Mouse (Mus musculus) 3T3-L1 (cell line): ENCODE results near the gene Usp9x.

Experiments
- DNase-seq: peaks from one replicate; pipeline ENCODE4 v3.0.0-alpha.2; 2015; ENCODE audit warnings: low read depth, low spot score

Gene Usp9x

DNA sequence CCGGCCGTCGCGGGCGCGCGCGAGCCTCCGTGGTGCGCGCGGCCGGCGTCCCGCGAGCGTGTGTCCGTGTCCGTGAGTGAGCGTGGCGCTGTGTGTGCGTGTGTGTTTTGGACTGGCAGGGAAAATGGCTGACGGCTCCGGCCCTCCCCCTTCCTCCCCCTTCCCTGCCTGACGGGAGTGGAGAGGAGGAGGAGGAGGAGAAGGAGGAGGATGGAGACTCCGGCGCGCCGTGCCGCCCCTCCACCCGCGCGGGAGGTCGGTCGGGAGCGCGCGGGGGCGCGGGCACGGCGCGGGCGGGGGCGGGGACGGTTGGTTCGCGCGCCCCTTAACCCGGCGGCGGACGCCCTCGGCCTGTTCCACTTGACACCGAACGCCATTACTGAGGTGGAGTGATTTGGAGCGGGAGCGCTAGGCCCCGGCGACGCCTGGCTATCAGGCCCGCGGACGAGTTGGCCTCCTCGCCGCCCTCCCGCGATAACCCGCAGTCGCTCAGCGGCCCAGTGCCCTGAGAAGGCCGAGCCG, 1.2 kb downstream of the Usp9x start:
- DNase-seq: peak; percentile 55

DNA sequence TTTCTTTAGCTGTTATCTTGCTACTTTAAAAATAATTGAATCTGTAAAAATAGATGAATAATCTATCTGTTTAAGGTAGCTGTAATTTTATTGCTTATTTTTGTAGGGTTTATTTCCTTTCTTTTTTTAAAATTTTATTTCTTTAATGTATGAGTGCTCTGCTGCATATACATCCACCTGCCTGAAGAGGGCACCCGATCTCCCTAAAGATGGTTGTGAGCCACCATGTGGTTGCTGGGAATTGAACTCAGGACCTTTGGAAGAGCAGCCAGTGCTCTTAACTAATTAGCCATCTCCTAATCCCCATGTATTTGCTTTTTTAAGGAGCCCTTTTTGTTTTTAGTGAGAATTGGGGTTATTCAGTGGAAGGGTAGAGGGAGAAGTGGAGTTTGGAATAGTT, 14.3 kb downstream of the Usp9x start:
- no peak for DNase-seq

- no peak for DNase-seq
These were observed 25.7 kb downstream of the Usp9x start for GRCm38 (mm10) chrX:13096985-13097384.

- no peak for DNase-seq
These were observed 135.2 kb downstream of the Usp9x start for GRCm38 (mm10) chrX:13206514-13206913.

- peak; percentile 97 for DNase-seq
These were observed 136.4 kb downstream of the Usp9x start for GRCm38 (mm10) chrX:13207512-13208341.

DNA sequence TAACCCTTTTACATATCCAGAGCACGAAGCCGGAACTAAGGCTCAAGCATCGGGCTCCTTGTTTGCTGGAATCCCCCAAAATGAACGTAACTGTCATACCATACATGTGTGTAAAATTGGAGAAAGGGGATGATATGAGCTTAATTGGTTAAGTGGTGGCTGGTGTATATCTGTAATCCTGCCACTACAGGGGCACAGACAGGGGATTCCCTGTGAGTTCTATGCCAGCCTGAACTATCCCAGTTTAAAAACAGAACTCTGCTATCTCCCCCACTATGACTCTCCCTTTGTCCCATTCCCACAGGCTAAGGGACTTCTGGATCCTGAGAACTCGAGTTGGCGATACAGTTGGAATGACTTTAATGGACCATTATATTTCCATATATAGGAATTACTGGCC, 137.1 kb downstream of the Usp9x start:
- DNase-seq: peak; percentile 17

- peak; percentile 65 for DNase-seq
These were observed 143.0 kb downstream of the Usp9x start for GRCm38 (mm10) chrX:13214275-13214674.
